Mouse (Mus musculus) ES-E14 (cell line): Measurements from ENCODE around the gene Gm10722.
"Not testable (repeated sequence)": the region's sequence is repeated elsewhere in the genome, so short reads cannot be mapped to it uniquely, and the experiment has no call there.

Source experiments
- CHD2 ChIP-seq: IDR thresholded peaks from 2 replicates; pipeline ENCODE4 v1.6.1; 2014; ENCODE audit warnings: mild to moderate bottlenecking, low read depth, low read length, inconsistent platforms
- ZC3H11A ChIP-seq: IDR thresholded peaks from 2 replicates; pipeline ENCODE4 v1.6.1; 2012; ENCODE audit warnings: low read depth, mild to moderate bottlenecking, inconsistent platforms, low read length, borderline replicate concordance

GRCm38 (mm10) chr9:3034299-3034698 lies 33.6 kb downstream of the Gm10722 start, which contains the start of gene Gm17535:
- not testable (repeated sequence) for TF ChIP-seq ZC3H11A, CHD2
